Mouse (Mus musculus): ENCODE results near the gene Hydin.
"Not testable (repeated sequence)": the region's sequence is repeated elsewhere in the genome, so short reads cannot be mapped to it uniquely, and the experiment has no call there.

The Hydin gene

DNA sequence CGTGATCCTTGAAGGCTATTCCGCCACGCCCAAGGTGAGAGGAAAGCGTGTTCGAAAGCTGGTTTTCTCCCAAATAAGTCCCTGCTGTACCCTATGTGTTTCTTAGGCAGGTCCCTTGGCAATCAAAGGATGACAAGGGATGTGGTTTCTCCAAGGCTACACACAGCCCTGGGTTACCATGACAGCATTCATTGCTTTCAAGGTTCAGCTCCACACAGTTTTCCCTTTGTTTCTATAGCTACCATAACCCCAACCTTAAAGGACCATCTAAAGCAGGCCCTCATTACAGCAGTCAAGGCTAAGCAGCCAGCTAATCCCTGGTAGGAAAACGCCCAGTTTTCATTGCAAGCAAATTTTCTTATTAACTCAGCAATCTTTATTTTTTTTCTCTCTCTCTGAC is 183.7 kb downstream of the Hydin start:
- CTCF ChIA-PET, result no interaction called here

- CTCF ChIA-PET, result no interaction called here
These were observed 187.7 kb downstream of the Hydin start for GRCm38 (mm10) chr8:110454466-110454865.

DNA sequence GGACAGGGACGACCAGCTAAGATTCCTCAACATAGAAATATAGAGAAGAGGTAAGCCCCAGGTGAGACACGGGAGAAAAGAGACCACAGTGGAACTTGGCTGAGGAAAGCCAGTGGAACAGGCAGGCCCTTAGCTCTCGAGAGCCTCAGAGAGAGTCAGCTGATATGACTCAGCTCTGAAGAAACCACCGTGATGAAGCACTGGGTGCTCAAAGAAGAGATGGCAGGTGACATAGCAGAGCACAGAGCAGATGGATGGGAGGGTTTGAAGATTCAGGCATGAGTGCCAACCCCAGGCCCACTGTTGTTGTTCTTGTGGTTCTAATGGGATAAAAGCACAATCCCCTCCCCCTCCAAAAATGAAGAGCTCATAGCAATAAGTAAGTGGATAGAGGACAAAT is 190.6 kb downstream of the Hydin start:
- CTCF ChIA-PET, result no interaction called here

DNA sequence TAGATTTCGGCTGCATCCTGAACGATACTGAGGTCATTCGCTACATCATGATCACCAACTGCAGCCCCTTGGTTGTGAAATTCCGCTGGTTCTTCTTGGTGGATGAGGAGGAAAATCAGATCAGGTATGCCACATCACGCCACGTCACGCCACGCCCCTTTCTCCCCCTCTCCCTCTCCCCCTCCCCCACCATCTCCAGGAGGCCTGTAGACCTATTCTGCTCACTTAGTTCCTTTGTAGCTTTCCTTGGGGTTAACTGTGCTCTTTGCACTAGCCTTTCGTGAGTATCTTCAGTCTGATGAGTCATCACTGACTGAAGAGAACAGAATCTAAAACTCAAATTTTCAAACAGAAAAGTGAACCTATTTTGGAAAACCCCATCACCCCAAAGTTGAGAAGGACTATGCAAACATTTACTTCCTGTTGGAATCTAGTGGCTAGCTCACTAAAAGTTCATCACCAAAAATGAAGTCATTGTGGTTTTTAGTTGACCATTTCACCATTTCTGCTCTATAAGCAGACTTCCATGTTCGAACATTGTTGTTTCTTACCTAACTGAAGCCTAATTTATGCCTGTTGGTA is 195.9 kb downstream of the Hydin start:
- CTCF ChIA-PET, result no interaction called here

DNA sequence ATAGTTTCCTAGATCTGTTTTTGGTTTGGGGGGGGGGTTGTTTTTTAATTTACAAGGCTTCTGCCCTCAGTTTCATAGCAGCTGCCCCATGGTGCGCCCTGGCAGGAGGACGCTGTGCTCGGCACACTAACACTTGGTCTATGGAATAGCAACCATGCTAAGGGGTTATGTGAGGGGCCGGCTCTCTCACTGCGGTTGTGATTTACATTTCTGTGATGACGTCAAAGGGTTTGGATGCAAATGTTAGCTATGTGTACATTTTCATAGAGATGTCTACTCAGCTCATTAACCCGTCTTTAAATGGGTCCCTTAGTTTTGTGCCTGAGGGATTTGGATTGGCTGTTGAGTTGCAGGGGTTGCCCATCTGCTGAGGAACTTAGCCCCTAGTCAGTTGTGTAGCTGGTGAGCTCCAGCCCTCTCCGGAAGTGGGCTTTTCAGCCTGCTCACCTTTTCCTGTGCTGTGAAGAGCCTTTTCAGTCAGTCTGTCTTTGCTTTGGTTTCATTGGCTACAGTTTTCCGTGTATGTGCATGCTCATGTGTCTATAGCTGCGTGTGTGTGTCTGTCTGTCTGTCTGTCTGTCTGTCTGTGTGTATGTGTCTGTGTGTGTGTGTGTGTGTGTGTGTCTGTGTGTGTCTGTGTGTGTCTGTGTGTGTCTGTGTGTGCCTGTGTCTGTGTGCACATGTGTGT is 197.1 kb downstream of the Hydin start:
- CTCF ChIA-PET, result no interaction called here

GRCm38 (mm10) chr8:110465606-110466005 is 198.8 kb downstream of the Hydin start:
- CTCF ChIA-PET, result no interaction called here

GRCm38 (mm10) chr8:110477256-110477655 is 210.5 kb downstream of the Hydin start:
- CTCF ChIA-PET, result no interaction called here

DNA sequence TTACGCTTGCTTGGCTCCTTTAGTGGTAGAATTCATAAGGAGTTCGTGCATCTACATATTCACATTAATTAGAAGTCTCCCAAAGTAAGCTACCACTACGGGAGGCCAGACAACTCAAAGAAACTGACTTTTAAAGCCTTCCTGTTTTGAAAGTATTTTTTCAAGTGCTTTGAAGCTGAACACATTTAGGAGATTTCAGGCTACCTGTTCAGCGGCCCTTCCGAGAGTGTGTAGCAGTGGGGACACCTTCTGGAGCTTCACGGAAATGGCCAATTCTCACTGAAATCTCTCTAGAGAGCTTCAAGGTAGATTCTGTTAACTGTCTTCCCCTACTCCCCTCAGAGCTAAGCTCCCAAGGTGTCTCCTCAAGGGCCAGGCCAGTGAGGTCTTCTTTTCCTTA is 211.8 kb downstream of the Hydin start:
- CTCF ChIA-PET, result no interaction called here

- CTCF ChIA-PET, result no interaction called here
These were observed 212.6 kb downstream of the Hydin start for GRCm38 (mm10) chr8:110479401-110479800.

- CTCF ChIA-PET, result no interaction called here
These were observed 215.5 kb downstream of the Hydin start for GRCm38 (mm10) chr8:110482275-110482674.

GRCm38 (mm10) chr8:110485234-110485633 is 218.5 kb downstream of the Hydin start:
- CTCF ChIA-PET, result no interaction called here

GRCm38 (mm10) chr8:110486020-110486419 is 219.2 kb downstream of the Hydin start:
- CTCF ChIA-PET, result no interaction called here

DNA sequence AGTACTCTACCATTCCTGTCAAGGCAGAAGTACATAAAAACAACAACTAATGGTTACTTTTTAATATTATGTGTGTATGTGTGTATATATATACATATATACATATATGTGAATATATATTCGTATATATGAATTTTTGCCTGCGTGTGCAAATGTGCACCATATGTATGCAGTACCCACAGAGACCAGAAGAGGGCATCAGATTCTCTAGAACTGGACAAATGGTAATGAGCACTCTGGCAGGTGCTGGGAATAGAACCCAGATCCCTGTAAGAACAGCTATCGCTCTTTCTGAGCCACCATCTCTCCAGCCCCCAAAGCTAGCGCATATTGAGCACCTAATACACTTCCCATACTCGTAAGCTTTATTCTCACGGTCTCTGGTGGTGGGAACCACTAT is 220.9 kb downstream of the Hydin start:
- CTCF ChIA-PET, result no interaction called here

- CTCF ChIA-PET, result interaction anchor here (0.5 kb wide), 1 partner anchor 47 kb away, joined by 11 read pairs; no protein-coding TSS in a partner anchor
These were observed 222.6 kb downstream of the Hydin start for GRCm38 (mm10) chr8:110489344-110489743.

GRCm38 (mm10) chr8:110491118-110491517 is 224.3 kb downstream of the Hydin start:
- CTCF ChIA-PET, result no interaction called here

- CTCF ChIA-PET, result no interaction called here
These were observed 229.5 kb downstream of the Hydin start for GRCm38 (mm10) chr8:110496286-110496685.

- CTCF ChIA-PET, result no interaction called here
These were observed 233.5 kb downstream of the Hydin start for GRCm38 (mm10) chr8:110500253-110500652.

GRCm38 (mm10) chr8:110500661-110501060 is 233.9 kb downstream of the Hydin start:
- CTCF ChIA-PET, result no interaction called here

DNA sequence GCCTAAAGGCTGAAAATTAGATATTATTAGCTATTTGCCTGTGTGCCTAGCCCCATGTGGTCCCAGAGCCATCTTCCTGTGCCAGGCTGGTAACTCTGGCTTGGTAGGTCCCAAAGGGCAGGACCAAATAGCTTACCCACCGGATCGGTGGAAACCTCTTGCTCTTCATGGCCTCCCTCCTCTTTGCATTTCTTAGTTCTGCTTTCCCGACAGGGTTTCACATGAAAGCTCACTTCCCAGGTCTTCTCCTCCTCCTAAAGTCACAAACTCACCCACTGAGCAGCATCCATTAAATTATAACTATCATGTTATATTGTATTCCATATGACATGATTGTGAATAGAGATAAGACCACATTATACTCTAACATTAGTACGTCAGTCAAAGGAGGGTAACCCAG is 234.6 kb downstream of the Hydin start:
- CTCF ChIA-PET, result no interaction called here

GRCm38 (mm10) chr8:110502880-110503279 is 236.1 kb downstream of the Hydin start:
- CTCF ChIA-PET, result no interaction called here

GRCm38 (mm10) chr8:110508766-110509165 is 242.0 kb downstream of the Hydin start:
- CTCF ChIA-PET, result no interaction called here

GRCm38 (mm10) chr8:110519790-110520189 is 253.0 kb downstream of the Hydin start:
- CTCF ChIA-PET, result no interaction called here

DNA sequence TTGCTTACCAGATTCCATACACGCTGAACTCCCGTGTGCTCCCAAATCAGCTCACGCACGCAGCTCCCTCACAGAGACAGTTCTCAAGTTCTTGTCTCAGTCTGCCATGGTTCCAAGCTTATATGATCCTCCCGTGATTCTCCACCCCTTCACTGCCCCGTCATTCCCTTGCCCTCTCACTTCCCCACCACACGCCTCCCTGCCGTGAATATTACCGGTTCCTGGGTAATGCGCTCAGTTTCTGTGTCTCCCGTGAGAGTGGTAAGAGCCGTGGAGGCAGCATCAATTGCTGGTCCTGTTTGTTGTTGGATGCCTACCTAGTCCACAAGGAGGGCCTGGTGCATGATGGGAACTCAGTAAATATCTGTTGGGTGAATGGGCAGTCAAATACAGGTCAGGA is 255.1 kb downstream of the Hydin start:
- CTCF ChIA-PET, result no interaction called here

DNA sequence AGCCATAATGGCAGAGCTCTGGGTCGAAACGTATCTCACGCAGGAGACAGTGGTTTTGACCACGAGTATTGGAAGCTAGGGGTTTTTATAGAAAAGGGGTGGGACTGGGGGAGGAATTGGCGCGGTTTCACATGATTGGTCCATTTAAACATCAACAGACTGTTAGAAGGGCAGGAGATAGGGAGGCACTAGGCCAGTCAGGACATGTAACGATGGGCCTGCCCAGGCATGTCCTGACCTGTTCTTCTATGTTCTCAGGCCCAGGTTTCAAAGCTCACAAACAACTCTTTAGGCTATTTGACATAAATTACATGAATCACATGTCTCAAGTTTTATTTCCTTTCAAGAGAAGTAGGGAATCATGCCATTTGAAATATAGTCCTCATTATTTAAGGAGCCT is 255.7 kb downstream of the Hydin start:
- CTCF ChIA-PET, result not testable (repeated sequence)

Measured in spleen, embryonic (tissue).